Mouse (Mus musculus): Measurements from ENCODE around the gene Emsy. TPM values are rescaled to one million over a fixed set of nuclear protein-coding genes. Genes with fewer than 3 reads are reported as not detected.

The Emsy gene
- polyA plus RNA-seq, 1 experiment from 2014 or later = 40.6 TPM

GRCm38 (mm10) chr7:98655681-98656530, 677 bp downstream of the Emsy start:
- WGBS = under 1% methylated on average over 74 of the region's 74 CpGs
- H3K4me3 ChIP-seq = peak overlapping the region; percentile 71
- peak; percentile 82 for DNase-seq (ENCODE audit: extremely low spot score, low spot score)
- H3K36me3 ChIP-seq (replicated peaks) = peaks cover 63% of the 10 kb centered on the region
- H3K27me3 ChIP-seq (ENCODE audit: poor library complexity, severe bottlenecking) = no peaks in the 10 kb centered on the region
- H3K9me3 ChIP-seq = no peaks in the 10 kb centered on the region
- peaks cover 28% of the 10 kb centered on the region for H3K4me1 ChIP-seq
- H3K27ac ChIP-seq = peak overlapping the region; percentile 96

- no peaks in the 10 kb centered on the region for H3K9me3 ChIP-seq
- H3K4me3 ChIP-seq = no peak overlapping the region
- peaks cover 79% of the 10 kb centered on the region for H3K36me3 ChIP-seq (replicated peaks)
- peaks cover 14% of the 10 kb centered on the region for H3K4me1 ChIP-seq
- no peak overlapping the region for H3K27ac ChIP-seq
- no peak for DNase-seq (ENCODE audit: extremely low spot score, low spot score)
- 73% methylated on average over 2 of the region's 2 CpGs for WGBS
- no peaks in the 10 kb centered on the region for H3K27me3 ChIP-seq (ENCODE audit: poor library complexity, severe bottlenecking)
These were observed 4.9 kb downstream of the Emsy start for GRCm38 (mm10) chr7:98651651-98652050.

GRCm38 (mm10) chr7:98644238-98644637, 12.3 kb downstream of the Emsy start:
- peaks cover 11% of the 10 kb centered on the region for H3K4me1 ChIP-seq
- no peak overlapping the region for H3K4me3 ChIP-seq
- 0% methylated on average over 1 of the region's 1 CpGs for WGBS
- H3K9me3 ChIP-seq = no peaks in the 10 kb centered on the region
- no peak for DNase-seq (ENCODE audit: extremely low spot score, low spot score)
- peaks cover 95% of the 10 kb centered on the region for H3K36me3 ChIP-seq (replicated peaks)
- H3K27me3 ChIP-seq (ENCODE audit: poor library complexity, severe bottlenecking) = no peaks in the 10 kb centered on the region
- 0 out of 2 replicates have a peak overlapping the region, but pooled peaks have one; percentile 26 for H3K27ac ChIP-seq

GRCm38 (mm10) chr7:98636607-98637006, 20.0 kb downstream of the Emsy start:
- DNase-seq (ENCODE audit: extremely low spot score, low spot score) = no peak
- H3K27me3 ChIP-seq (ENCODE audit: poor library complexity, severe bottlenecking) = no peaks in the 10 kb centered on the region
- H3K4me1 ChIP-seq = no peaks in the 10 kb centered on the region
- H3K9me3 ChIP-seq = no peaks in the 10 kb centered on the region
- no peak overlapping the region for H3K4me3 ChIP-seq
- H3K36me3 ChIP-seq (replicated peaks) = peaks cover 83% of the 10 kb centered on the region
- H3K27ac ChIP-seq = no peak overlapping the region
- 93% methylated on average over 2 of the region's 2 CpGs for WGBS

GRCm38 (mm10) chr7:98633032-98633431, 23.6 kb downstream of the Emsy start:
- H3K4me1 ChIP-seq = no peaks in the 10 kb centered on the region
- no peak overlapping the region for H3K4me3 ChIP-seq
- 71% methylated on average over 3 of the region's 3 CpGs for WGBS
- peaks cover 84% of the 10 kb centered on the region for H3K36me3 ChIP-seq (replicated peaks)
- H3K9me3 ChIP-seq = no peaks in the 10 kb centered on the region
- H3K27me3 ChIP-seq (ENCODE audit: poor library complexity, severe bottlenecking) = no peaks in the 10 kb centered on the region
- DNase-seq (ENCODE audit: extremely low spot score, low spot score) = no peak
- H3K27ac ChIP-seq = no peak overlapping the region

GRCm38 (mm10) chr7:98629947-98630346, 26.6 kb downstream of the Emsy start:
- no peak for DNase-seq (ENCODE audit: extremely low spot score, low spot score)
- 92% methylated on average over 7 of the region's 7 CpGs for WGBS
- Histone ChIP-seq H3K9me3 (no peaks in the 10 kb centered on the region), H3K4me3 (no peak overlapping the region), H3K36me3 (replicated peaks) (peaks cover 82% of the 10 kb centered on the region), H3K27me3 (ENCODE audit: poor library complexity, severe bottlenecking) (no peaks in the 10 kb centered on the region), H3K4me1 (peaks cover 6% of the 10 kb centered on the region; the same call in 1 of the 2 replicates), H3K27ac (no peak overlapping the region)

- no peaks in the 10 kb centered on the region for H3K4me1 ChIP-seq
These were observed 38.8 kb downstream of the Emsy start for GRCm38 (mm10) chr7:98617739-98618138.

GRCm38 (mm10) chr7:98612936-98613335, 43.6 kb downstream of the Emsy start:
- Histone ChIP-seq H3K27me3 (ENCODE audit: poor library complexity, severe bottlenecking) (no peaks in the 10 kb centered on the region), H3K36me3 (replicated peaks) (peaks cover 79% of the 10 kb centered on the region), H3K4me3 (no peak overlapping the region), H3K4me1 (no peaks in the 10 kb centered on the region), H3K9me3 (no peaks in the 10 kb centered on the region), H3K27ac (no peak overlapping the region)
- 93% methylated on average over 1 of the region's 1 CpGs for WGBS
- DNase-seq (ENCODE audit: extremely low spot score, low spot score) = no peak

More at GRCm38 (mm10) chr7:98617739-98618138, 38.8 kb downstream of the Emsy start:
- 99% methylated on average over 2 of the region's 2 CpGs for WGBS
- H3K9me3 ChIP-seq = no peaks in the 10 kb centered on the region
- no peak overlapping the region for H3K4me3 ChIP-seq
- H3K27ac ChIP-seq = no peak overlapping the region
- no peaks in the 10 kb centered on the region for H3K27me3 ChIP-seq (ENCODE audit: poor library complexity, severe bottlenecking)
- peaks cover 91% of the 10 kb centered on the region for H3K36me3 ChIP-seq (replicated peaks)
- no peak for DNase-seq (ENCODE audit: extremely low spot score, low spot score)

- no peaks in the 10 kb centered on the region for H3K4me1 ChIP-seq
- no peak for DNase-seq (ENCODE audit: extremely low spot score, low spot score)
- no peak overlapping the region for H3K27ac ChIP-seq
- peaks cover 68% of the 10 kb centered on the region for H3K36me3 ChIP-seq (replicated peaks)
- H3K9me3 ChIP-seq = no peaks in the 10 kb centered on the region
- no peaks in the 10 kb centered on the region for H3K27me3 ChIP-seq (ENCODE audit: poor library complexity, severe bottlenecking)
- H3K4me3 ChIP-seq = no peak overlapping the region
These were observed 48.1 kb downstream of the Emsy start for GRCm38 (mm10) chr7:98608520-98608919.

GRCm38 (mm10) chr7:98607158-98607557, 49.4 kb downstream of the Emsy start:
- H3K36me3 ChIP-seq (replicated peaks) = peaks cover 60% of the 10 kb centered on the region
- no peak for DNase-seq (ENCODE audit: extremely low spot score, low spot score)

GRCm38 (mm10) chr7:98601715-98602114, 54.9 kb downstream of the Emsy start:
- DNase-seq (ENCODE audit: extremely low spot score, low spot score) = no peak
- no peaks in the 10 kb centered on the region for H3K27me3 ChIP-seq (ENCODE audit: poor library complexity, severe bottlenecking)
- no peaks in the 10 kb centered on the region for H3K9me3 ChIP-seq
- H3K27ac ChIP-seq = no peak overlapping the region
- no peaks in the 10 kb centered on the region for H3K4me1 ChIP-seq
- WGBS = 91% methylated on average over 4 of the region's 4 CpGs
- H3K4me3 ChIP-seq = no peak overlapping the region
- peaks cover 72% of the 10 kb centered on the region for H3K36me3 ChIP-seq (replicated peaks)

More at GRCm38 (mm10) chr7:98607158-98607557, 49.4 kb downstream of the Emsy start:
- no peaks in the 10 kb centered on the region for H3K27me3 ChIP-seq (ENCODE audit: poor library complexity, severe bottlenecking)
- no peak overlapping the region for H3K4me3 ChIP-seq
- H3K9me3 ChIP-seq = no peaks in the 10 kb centered on the region
- WGBS = 83% methylated on average over 4 of the region's 4 CpGs
- H3K4me1 ChIP-seq = no peaks in the 10 kb centered on the region
- no peak overlapping the region for H3K27ac ChIP-seq

GRCm38 (mm10) chr7:98597402-98597801, 59.2 kb downstream of the Emsy start:
- Histone ChIP-seq H3K4me1 (no peaks in the 10 kb centered on the region), H3K4me3 (no peak overlapping the region), H3K9me3 (no peaks in the 10 kb centered on the region), H3K27me3 (ENCODE audit: poor library complexity, severe bottlenecking) (no peaks in the 10 kb centered on the region), H3K36me3 (replicated peaks) (peaks cover 92% of the 10 kb centered on the region), H3K27ac (no peak overlapping the region)
- WGBS = 85% methylated on average over 8 of the region's 8 CpGs
- DNase-seq (ENCODE audit: extremely low spot score, low spot score) = no peak

- peaks cover 88% of the 10 kb centered on the region for H3K36me3 ChIP-seq (replicated peaks)
- no peak overlapping the region for H3K27ac ChIP-seq
- H3K27me3 ChIP-seq (ENCODE audit: poor library complexity, severe bottlenecking) = no peaks in the 10 kb centered on the region
- no peaks in the 10 kb centered on the region for H3K4me1 ChIP-seq
- DNase-seq (ENCODE audit: extremely low spot score, low spot score) = no peak
- WGBS = 91% methylated on average over 4 of the region's 4 CpGs
- no peaks in the 10 kb centered on the region for H3K9me3 ChIP-seq
- no peak overlapping the region for H3K4me3 ChIP-seq
These were observed 61.9 kb downstream of the Emsy start for GRCm38 (mm10) chr7:98594731-98595130.

All from forebrain, embryonic 10.5 days (tissue).